Mouse (Mus musculus) G1E (cell line): Measurements from ENCODE around the gene Wdr5b.

Experiments used
- CTCF ChIP-seq: IDR thresholded peaks from 2 replicates; pipeline ENCODE4 v1.5.1; 2012; ENCODE audit warnings: low read depth, low read length, inconsistent platforms, mixed read lengths
- GATA1 ChIP-seq: IDR thresholded peaks from 2 replicates; pipeline ENCODE4 v1.6.1; 2012; ENCODE audit warnings: borderline replicate concordance, low read length, inconsistent platforms, mixed read lengths

GRCm38 (mm10) chr16:36040640-36041624 lies at the start of gene Wdr5b:
- no peak for TF ChIP-seq GATA1
- TF ChIP-seq CTCF: no peak
